Mouse (Mus musculus) adrenal gland, adult (tissue): ENCODE results near the gene Smyd3.
A peak's percentile ranks its signal among the peaks of the same experiment; 100 is the strongest.

Experiments used
- DNase-seq, 2 experiments: peaks; one replicate each; pipeline ENCODE4 v3.0.0; 2022 to 2023; ENCODE audit warnings: low spot score in 1 of 2; ENCODE audit not compliant: inconsistent age in 2 of 2

The Smyd3 gene

GRCm38 (mm10) chr1:179539054-179539453 lies 21.2 kb upstream of the Smyd3 start:
- no peak for DNase-seq

- no peak for DNase-seq
Measured at GRCm38 (mm10) chr1:179519901-179520300, 2.1 kb upstream of the Smyd3 start.

- DNase-seq, result peak; percentile 10 to 68
Measured at GRCm38 (mm10) chr1:179516941-179517712, 714 bp downstream of the Smyd3 start.

- DNase-seq, result no peak
Measured at GRCm38 (mm10) chr1:179511895-179512294, 5.9 kb downstream of the Smyd3 start.

GRCm38 (mm10) chr1:179510546-179511340 lies 7.1 kb downstream of the Smyd3 start:
- DNase-seq, result no peak

- DNase-seq, result peak; percentile 27 to 59
Measured at GRCm38 (mm10) chr1:179506530-179507315, 11.1 kb downstream of the Smyd3 start.

- peak in 1 of 2 experiments; percentile 55 for DNase-seq
Measured at GRCm38 (mm10) chr1:179502565-179502964, 15.3 kb downstream of the Smyd3 start.

GRCm38 (mm10) chr1:179499257-179499656 lies 18.6 kb downstream of the Smyd3 start:
- no peak for DNase-seq

- DNase-seq, result no peak
Measured at GRCm38 (mm10) chr1:179492908-179493307, 24.9 kb downstream of the Smyd3 start.

- no peak for DNase-seq
Measured at GRCm38 (mm10) chr1:179488520-179488919, 29.3 kb downstream of the Smyd3 start.

GRCm38 (mm10) chr1:179487990-179488389 lies 29.9 kb downstream of the Smyd3 start:
- no peak for DNase-seq

GRCm38 (mm10) chr1:179487238-179487637 lies 30.6 kb downstream of the Smyd3 start:
- DNase-seq, result no peak

- no peak for DNase-seq
Measured at GRCm38 (mm10) chr1:179485784-179486540, 31.9 kb downstream of the Smyd3 start.

- DNase-seq, result no peak
Measured at GRCm38 (mm10) chr1:179480862-179481261, 37.0 kb downstream of the Smyd3 start.

GRCm38 (mm10) chr1:179477157-179477902 lies 40.5 kb downstream of the Smyd3 start:
- peak; percentile 73 to 91 for DNase-seq

GRCm38 (mm10) chr1:179476461-179477156 lies 41.2 kb downstream of the Smyd3 start:
- DNase-seq, result peak in 1 of 2 experiments; percentile 68

GRCm38 (mm10) chr1:179474776-179475175 lies 43.1 kb downstream of the Smyd3 start:
- DNase-seq, result no peak

- DNase-seq, result no peak
Measured at GRCm38 (mm10) chr1:179473920-179474643, 43.8 kb downstream of the Smyd3 start.

- no peak for DNase-seq
Measured at GRCm38 (mm10) chr1:179467970-179468369, 49.9 kb downstream of the Smyd3 start.
